Mouse (Mus musculus) forebrain, postnatal 0 days (tissue): ENCODE results near the gene Myl12a. TPM values are rescaled to one million over a fixed set of nuclear protein-coding genes. Genes with fewer than 3 reads are reported as not detected.

Source experiments
- ATAC-seq: fragments of 200-750 bp; cut with Nextera tagmentation; 2 replicates; pipeline ENCODE4 v1.8.0; 2017; ENCODE audit warnings: mild to moderate bottlenecking, moderate library complexity
- DNase-seq: peaks from one replicate; pipeline ENCODE4 v3.0.0-alpha.2; 2015
- H3K27ac ChIP-seq: fragments of 300-500 bp; sonication (generic); 2 replicates; pipeline ENCODE4 v1.5.1; 2014; ENCODE audit warnings: low read depth, mild to moderate bottlenecking, antibody characterized with exemption, low read length, moderate library complexity, mixed read lengths
- H3K27me3 ChIP-seq: fragments of 300-500 bp; sonication (generic); 2 replicates; pipeline ENCODE4 v1.6.1; 2014; ENCODE audit warnings: mild to moderate bottlenecking, low read length, mixed read lengths; ENCODE audit not compliant: insufficient read depth
- H3K36me3 ChIP-seq: fragments of 300-500 bp; sonication (generic); 2 replicates; pipeline ENCODE4 v1.6.1; 2014; ENCODE audit warnings: mild to moderate bottlenecking, moderate library complexity; ENCODE audit not compliant: insufficient read depth
- H3K4me1 ChIP-seq: fragments of 300-500 bp; sonication (generic); 2 replicates; pipeline ENCODE4 v1.6.1; 2014; ENCODE audit warnings: antibody characterized with exemption; ENCODE audit not compliant: insufficient read depth
- H3K4me2 ChIP-seq: fragments of 300-500 bp; sonication (generic); 2 replicates; pipeline ENCODE4 v1.6.1; 2014; ENCODE audit warnings: low read depth, mild to moderate bottlenecking, moderate library complexity
- H3K4me3 ChIP-seq: fragments of 300-500 bp; sonication (generic); 2 replicates; pipeline ENCODE4 v1.5.1; 2014; ENCODE audit warnings: low read depth, low read length, mixed read lengths
- H3K9ac ChIP-seq: fragments of 300-500 bp; sonication (generic); 2 replicates; pipeline ENCODE4 v1.6.1; 2014; ENCODE audit warnings: mild to moderate bottlenecking
- H3K9me3 ChIP-seq: fragments of 300-500 bp; sonication (generic); 2 replicates; pipeline ENCODE4 v1.6.1; 2016; ENCODE audit warnings: low read length
- CTCF ChIP-seq: sonication (generic); IDR thresholded peaks from 2 replicates; pipeline ENCODE4 v1.5.1; 2016; ENCODE audit warnings: antibody characterized with exemption, control low read depth, low read depth
- WGBS: fragments of 180-500 bp; shearing (Covaris S2); extraction: QIAGEN DNeasy Blood & Tissue Kit; methylation state at CpG from one replicate; pipeline ENCODE4 v1.1.7; 2014; 5-methylcytosine and 5-hydroxymethylcytosine counted together
- polyA plus RNA-seq: library from polyadenylated mRNA; unstranded; fragments of >200 nt; fragmentation: Nextera tagmentation; extraction: Ambion mirVana; gene quantifications from 2 replicates; pipeline ENCODE4 v1.2.1, GENCODE M21; 2015
- total RNA-seq: library from RNA; depleted of rRNA; stranded (reverse); fragments of >200 nt; gene quantifications from 2 replicates; pipeline ENCODE4 v1.2.3, GENCODE M21; 2014; rRNA removed

Myl12a gene
- total RNA-seq (35.6 and 37.0 TPM in 2 replicates), polyA plus RNA-seq (80.4 and 80.8 TPM in 2 replicates)

DNA sequence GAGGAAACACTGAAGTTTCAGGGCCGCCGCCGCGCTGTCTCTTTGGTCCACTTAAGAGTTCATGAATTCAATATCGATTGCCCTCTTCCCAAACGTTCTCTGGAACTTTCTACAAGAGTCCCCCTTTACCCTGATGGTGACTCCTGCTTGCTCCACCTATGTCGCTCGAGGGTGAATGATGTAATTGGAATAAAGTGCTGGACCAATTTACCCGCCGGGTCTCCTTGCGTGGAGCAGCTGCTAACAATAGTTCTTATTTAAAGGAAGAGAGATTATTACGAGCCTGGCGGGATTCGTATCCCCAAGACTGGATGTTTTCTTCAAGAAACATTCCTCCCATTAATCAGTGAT lies at the start of gene Myl12a:
Gene Myl12a (minus strand): TSS at position 135 of the 351 bp plus-strand sequence.
- 0 out of 2 replicates have a peak, but pooled peaks cover 4% of the 10 kb centered on the region for H3K4me1 ChIP-seq
- H3K27ac ChIP-seq, result peak within 1 kb of the TSS; percentile 95
- 2% methylated on average over 14 of the region's 14 CpGs for WGBS
- H3K9ac ChIP-seq, result peak within 1 kb of the TSS; percentile 77
- no peaks in the 10 kb centered on the region for H3K36me3 ChIP-seq
- peak; percentile 4 for ATAC-seq
- peak within 1 kb of the TSS; percentile 90 for H3K4me3 ChIP-seq
- no peak for TF ChIP-seq CTCF
- no peak for DNase-seq
- peak within 1 kb of the TSS; percentile 55 for H3K4me2 ChIP-seq
- H3K27me3 ChIP-seq, result no peaks in the 10 kb centered on the region
- no peaks in the 10 kb centered on the region for H3K9me3 ChIP-seq

DNA sequence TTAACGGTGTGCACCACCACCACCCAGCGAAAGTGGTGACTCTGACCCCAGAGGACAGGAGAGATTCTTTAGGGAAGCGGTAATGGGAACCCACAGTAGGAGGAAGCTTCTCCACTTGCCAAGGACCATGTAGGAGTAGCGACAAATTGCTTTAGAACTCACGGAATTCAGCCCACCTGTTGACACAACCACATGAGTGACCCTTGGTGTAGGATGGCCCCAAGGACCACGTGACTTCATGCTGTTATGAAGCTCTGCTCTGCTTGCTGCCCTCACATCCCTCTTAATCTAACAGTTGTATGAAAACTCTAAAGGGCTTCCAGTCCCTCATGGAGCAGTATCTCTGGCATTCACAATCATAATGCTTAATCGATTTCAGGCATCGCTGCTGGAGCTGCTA lies 46.6 kb upstream of the Myl12a start:
- no peaks in the 10 kb centered on the region for H3K4me1 ChIP-seq
- no peak for ATAC-seq
- no peak overlapping the region for H3K4me3 ChIP-seq
- H3K27ac ChIP-seq, result no peak overlapping the region
- DNase-seq, result no peak
- no peak for TF ChIP-seq CTCF
- H3K4me2 ChIP-seq, result no peak overlapping the region
- no peak overlapping the region for H3K9ac ChIP-seq
- 93% methylated on average over 8 of the region's 8 CpGs for WGBS
- no peaks in the 10 kb centered on the region for H3K9me3 ChIP-seq
- H3K36me3 ChIP-seq, result no peaks in the 10 kb centered on the region
- no peaks in the 10 kb centered on the region for H3K27me3 ChIP-seq

GRCm38 (mm10) chr17:71046856-71047255 lies 44.2 kb upstream of the Myl12a start:
- no peaks in the 10 kb centered on the region for H3K4me1 ChIP-seq
- no peak overlapping the region for H3K4me3 ChIP-seq
- WGBS, result 79% methylated on average over 4 of the region's 4 CpGs
- H3K36me3 ChIP-seq, result no peaks in the 10 kb centered on the region
- H3K9me3 ChIP-seq, result no peaks in the 10 kb centered on the region
- no peak overlapping the region for H3K27ac ChIP-seq
- ATAC-seq (no peak), DNase-seq (no peak)
- TF ChIP-seq CTCF, result no peak
- H3K9ac ChIP-seq, result no peak overlapping the region
- no peaks in the 10 kb centered on the region for H3K27me3 ChIP-seq
- no peak overlapping the region for H3K4me2 ChIP-seq

DNA sequence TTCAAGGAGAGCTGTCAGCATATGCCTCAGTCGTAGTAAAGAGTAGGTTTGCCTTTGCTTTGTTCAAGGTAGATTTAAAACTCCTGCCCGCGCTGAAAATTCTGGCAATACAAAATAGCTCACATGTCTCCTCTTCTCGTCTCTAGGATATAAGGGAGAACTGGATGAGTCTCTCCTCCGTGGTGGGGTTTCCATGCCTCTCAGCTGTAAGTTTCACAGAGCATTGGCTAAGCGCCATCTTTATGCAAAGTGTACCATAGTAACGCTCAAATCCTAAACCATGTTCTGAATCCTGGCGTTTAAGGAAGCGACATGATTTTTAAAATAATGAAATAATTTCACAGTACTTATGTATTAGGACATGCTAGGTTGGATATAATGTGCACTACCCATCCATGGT lies 42.9 kb upstream of the Myl12a start:
- no peaks in the 10 kb centered on the region for H3K9me3 ChIP-seq
- no peaks in the 10 kb centered on the region for H3K27me3 ChIP-seq
- no peak overlapping the region for H3K4me2 ChIP-seq
- H3K4me3 ChIP-seq, result no peak overlapping the region
- no peaks in the 10 kb centered on the region for H3K36me3 ChIP-seq
- DNase-seq (peak; percentile 14), ATAC-seq (peak; percentile 45; the same call in 1 of the 2 replicates)
- WGBS, result 79% methylated on average over 9 of the region's 9 CpGs
- H3K4me1 ChIP-seq, result no peaks in the 10 kb centered on the region
- no peak overlapping the region for H3K27ac ChIP-seq
- no peak for TF ChIP-seq CTCF
- H3K9ac ChIP-seq, result no peak overlapping the region

DNA sequence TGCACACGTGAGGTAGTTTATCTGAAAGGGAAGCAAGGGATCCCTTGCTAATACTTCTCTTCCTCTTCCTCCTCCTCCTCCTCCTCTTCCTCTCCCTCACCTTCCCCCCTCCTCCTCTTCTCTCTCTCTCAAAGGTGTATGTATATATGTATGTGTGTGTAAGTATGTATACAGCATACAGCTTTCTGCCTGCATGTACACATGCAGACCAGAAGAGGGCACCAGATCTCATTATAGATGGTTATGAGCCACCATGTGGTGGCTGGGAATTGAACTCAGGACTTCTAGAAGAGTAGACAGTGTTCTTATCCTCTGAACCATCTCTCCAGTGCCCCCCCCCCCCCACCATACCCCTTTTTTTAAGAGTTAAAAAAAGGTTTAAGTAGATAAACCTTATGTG lies 40.0 kb upstream of the Myl12a start:
- Histone ChIP-seq H3K4me3 (no peak overlapping the region), H3K9ac (no peak overlapping the region), H3K27ac (no peak overlapping the region), H3K4me2 (no peak overlapping the region), H3K9me3 (no peaks in the 10 kb centered on the region), H3K4me1 (no peaks in the 10 kb centered on the region), H3K36me3 (no peaks in the 10 kb centered on the region), H3K27me3 (no peaks in the 10 kb centered on the region)
- WGBS, result 93% methylated on average over 1 of the region's 1 CpGs
- TF ChIP-seq CTCF, result peak; percentile 42
- no peak for ATAC-seq
- DNase-seq, result no peak

DNA sequence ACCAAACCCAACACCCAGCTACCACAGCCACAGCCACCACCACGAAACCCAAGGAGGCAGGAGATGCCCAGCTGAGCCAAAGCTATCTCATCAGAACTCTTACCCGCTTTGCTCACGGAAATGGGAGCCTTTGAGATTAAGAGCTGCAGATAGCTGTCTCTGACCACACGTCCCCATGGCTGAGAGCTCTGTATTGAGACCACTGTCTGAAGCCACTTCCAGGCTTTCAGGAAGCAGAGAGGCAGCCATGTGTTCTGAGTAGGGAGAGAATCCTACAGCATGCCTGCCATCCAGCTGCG lies 37.9 kb upstream of the Myl12a start:
- no peaks in the 10 kb centered on the region for H3K9me3 ChIP-seq
- H3K27ac ChIP-seq, result no peak overlapping the region
- no peak overlapping the region for H3K4me2 ChIP-seq
- H3K36me3 ChIP-seq, result no peaks in the 10 kb centered on the region
- no peak for ATAC-seq
- H3K4me3 ChIP-seq, result no peak overlapping the region
- no peak for TF ChIP-seq CTCF
- H3K4me1 ChIP-seq, result no peaks in the 10 kb centered on the region
- 67% methylated on average over 5 of the region's 5 CpGs for WGBS
- no peak for DNase-seq
- no peaks in the 10 kb centered on the region for H3K27me3 ChIP-seq
- no peak overlapping the region for H3K9ac ChIP-seq

DNA sequence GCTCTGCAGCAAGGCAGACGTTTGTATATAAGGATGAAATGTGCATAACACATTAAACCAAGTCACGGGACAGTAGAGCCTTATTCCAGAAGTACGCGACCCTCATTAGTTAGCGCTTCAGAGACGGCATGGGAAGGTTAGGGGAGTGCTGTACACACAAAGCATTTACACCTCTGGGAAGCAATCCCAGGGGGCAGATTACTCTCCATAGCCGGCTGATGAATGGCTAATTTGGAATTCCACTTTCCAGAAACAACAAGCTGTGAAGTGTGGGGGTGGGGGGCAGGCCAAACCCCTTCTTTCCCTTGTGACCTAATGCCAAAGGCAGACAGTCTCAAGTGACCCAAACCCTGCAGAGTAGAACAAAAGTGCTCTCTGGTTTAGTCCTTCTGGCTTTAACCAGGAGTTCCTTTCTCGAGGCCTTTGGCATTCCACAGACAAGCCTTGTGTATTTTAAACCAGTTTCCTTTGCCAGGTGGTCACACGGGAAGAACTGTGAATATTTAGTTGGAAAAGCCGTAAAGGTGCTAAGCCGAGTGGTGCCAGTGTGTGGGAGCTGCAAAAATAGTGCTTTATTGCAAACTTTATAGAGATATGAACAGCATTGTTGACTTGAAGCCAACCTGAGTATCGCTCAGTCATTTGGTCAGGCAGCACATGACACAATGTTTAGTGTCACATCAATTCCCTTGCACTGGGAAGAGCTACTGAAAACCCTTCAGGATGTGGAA lies 37.3 kb upstream of the Myl12a start:
- H3K9ac ChIP-seq, result no peak overlapping the region
- no peak for TF ChIP-seq CTCF
- H3K4me3 ChIP-seq, result no peak overlapping the region
- no peaks in the 10 kb centered on the region for H3K27me3 ChIP-seq
- no peaks in the 10 kb centered on the region for H3K36me3 ChIP-seq
- H3K4me2 ChIP-seq, result no peak overlapping the region
- no peaks in the 10 kb centered on the region for H3K4me1 ChIP-seq
- peak; percentile 14; the same call in 1 of the 2 replicates for ATAC-seq
- no peak overlapping the region for H3K27ac ChIP-seq
- 13% methylated on average over 12 of the region's 12 CpGs for WGBS
- no peaks in the 10 kb centered on the region for H3K9me3 ChIP-seq
- no peak for DNase-seq
